Mouse (Mus musculus) erythroblast, embryonic 14.5 days (primary cell): ENCODE measurements around the gene Chst11.

Experiments used
- GATA1 ChIP-seq: IDR thresholded peaks from 2 replicates; pipeline ENCODE4 v1.6.1; 2012; ENCODE audit warnings: low read length, inconsistent platforms, mixed read lengths
- TAL1 ChIP-seq: IDR thresholded peaks from 3 replicates; pipeline ENCODE4 v1.6.1; 2012; ENCODE audit warnings: low read length, inconsistent platforms, mixed read lengths

DNA sequence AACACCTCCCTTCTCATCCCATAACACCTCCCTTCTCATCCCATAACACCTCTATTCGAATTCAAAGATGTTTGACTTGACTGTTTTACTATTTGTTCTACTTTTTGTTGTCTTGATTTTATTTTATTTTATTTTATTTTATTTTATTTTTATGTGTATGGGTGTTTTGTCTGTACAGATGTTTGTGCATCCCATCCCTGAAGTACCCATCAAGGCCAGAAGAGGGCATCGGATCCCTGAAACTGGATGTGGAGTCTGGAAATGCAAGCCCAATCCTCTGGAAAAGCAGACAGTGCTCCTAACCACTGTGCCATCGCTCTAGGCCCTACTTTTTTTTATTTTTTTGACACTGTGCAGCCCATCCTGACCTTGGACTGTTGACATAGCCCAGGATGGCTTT lies 239.7 kb downstream of the Chst11 start:
- TF ChIP-seq TAL1, result no peak
- TF ChIP-seq GATA1, result no peak
